8 mouse cellular contexts compared by ENCODE assay signal in genomic region chr14:21830876-21831767, GRCm38 (mm10). TPM values are rescaled to one million over a fixed set of nuclear protein-coding genes. Genes with fewer than 3 reads are reported as not detected.
A peak's percentile ranks its signal among the peaks of the same experiment; 100 is the strongest.
DNase-seq lines count a peak whose midpoint lies in the region; ATAC-seq and TF ChIP-seq lines count a peak whose summit lies in the region.

No protein-coding gene starts in this region.

- ATAC-seq in heart, embryonic 15.5 days (replicated peaks; ENCODE audit: insufficient number of reproducible peaks, insufficient read depth, low FRiP score, low read depth): peak; percentile 97
- peak; percentile 94 for ATAC-seq in liver, embryonic 13.5 days (ENCODE audit: low read depth)
- ATAC-seq in stomach, embryonic 14.5 days (ENCODE audit: insufficient number of reproducible peaks, insufficient read depth, low FRiP score, low read depth): peak; percentile 97

- in situ Hi-C loops in CH12.LX (cut with MboI; ENCODE audit: low pct_ligation_motif_present, low pct_unique_long_range_greater_than_20kb, low sequenced_read_pairs): no loop called here

- TF ChIP-seq EP300 in CH12.LX (IDR thresholded peaks at IDR 0.05; ENCODE audit: low read length): no peak

- H3K36me3 ChIP-seq in CH12.LX (replicated peaks in 1 of 2; ENCODE audit: control insufficient read depth in 1 of 2, insufficient read depth in 1 of 2, low read length in 1 of 2): peaks cover 15 to 27% of the 10 kb centered on the region in 2 experiments
- H3K36me3 ChIP-seq in forebrain, embryonic 10.5 days (replicated peaks): peaks cover 32% of the 10 kb centered on the region
- peaks cover 34% of the 10 kb centered on the region for H3K36me3 ChIP-seq in heart, embryonic 15.5 days
- H3K36me3 ChIP-seq in liver, embryonic 13.5 days: peaks cover 28% of the 10 kb centered on the region
- H3K36me3 ChIP-seq in stomach, embryonic 14.5 days (ENCODE audit: control insufficient read depth, insufficient read depth, low read length): peaks cover 17% of the 10 kb centered on the region; the same call in 1 of the 2 replicates

- TF ChIP-seq CTCF in CH12.LX (conservative IDR thresholded peaks at IDR 0.05 in 1 of 2, IDR thresholded peaks at IDR 0.05 in 1 of 2; ENCODE audit: low read depth in 2 of 2, low read length in 2 of 2): peak in 1 of 2 experiments; percentile 17; a peak in 1 of 4 replicates

- H3K9me3 ChIP-seq in CH12.LX (replicated peaks; ENCODE audit: low read length): no peaks in the 10 kb centered on the region
- H3K9me3 ChIP-seq in forebrain, embryonic 10.5 days: no peaks in the 10 kb centered on the region
- H3K9me3 ChIP-seq in heart, embryonic 15.5 days (replicated peaks): no peaks in the 10 kb centered on the region
- H3K9me3 ChIP-seq in liver, embryonic 13.5 days (replicated peaks): no peaks in the 10 kb centered on the region
- H3K9me3 ChIP-seq in stomach, embryonic 14.5 days (ENCODE audit: control insufficient read depth, low read depth, low read length): no peaks in the 10 kb centered on the region

- no peaks in the 10 kb centered on the region for H3K27me3 ChIP-seq in CH12.LX (replicated peaks)
- no peaks in the 10 kb centered on the region for H3K27me3 ChIP-seq in forebrain, embryonic 10.5 days (ENCODE audit: poor library complexity, severe bottlenecking)
- no peaks in the 10 kb centered on the region for H3K27me3 ChIP-seq in heart, embryonic 15.5 days
- H3K27me3 ChIP-seq in liver, embryonic 13.5 days: no peaks in the 10 kb centered on the region
- H3K27me3 ChIP-seq in stomach, embryonic 14.5 days (ENCODE audit: control insufficient read depth, insufficient read depth, low read length): no peaks in the 10 kb centered on the region

- no peak for TF ChIP-seq RAD21 in CH12.LX (IDR thresholded peaks at IDR 0.05; ENCODE audit: low read depth, low read length)

- peak overlapping the region; percentile 90 to 98 (median 95) for H3K4me3 ChIP-seq in CH12.LX (replicated peaks in 1 of 3; ENCODE audit: low read depth in 2 of 3, low read length in 2 of 3, poor library complexity in 1 of 3)
- peak overlapping the region; percentile 97 for H3K4me3 ChIP-seq in forebrain, embryonic 10.5 days
- peak overlapping the region; percentile 100 for H3K4me3 ChIP-seq in heart, embryonic 15.5 days
- peak overlapping the region; percentile 73 for H3K4me3 ChIP-seq in liver, embryonic 13.5 days (replicated peaks)
- H3K4me3 ChIP-seq in stomach, embryonic 14.5 days (ENCODE audit: low read depth, low read length): peak overlapping the region; percentile 98

- dilution Hi-C loops in CH12.LX (cut with MboI; ENCODE audit: extremely low pct_ligation_motif_present, extremely low pct_unique_long_range_greater_than_20kb, low sequenced_read_pairs): no loop called here

- peak overlapping the region; percentile 82 for H3K9ac ChIP-seq in CH12.LX (ENCODE audit: insufficient read depth, low read depth)
- peak overlapping the region; percentile 99 for H3K9ac ChIP-seq in heart, embryonic 15.5 days
- H3K9ac ChIP-seq in liver, embryonic 13.5 days: peak overlapping the region; percentile 85
- peak overlapping the region; percentile 93 for H3K9ac ChIP-seq in stomach, embryonic 14.5 days (replicated peaks; ENCODE audit: low read depth, low read length)

- under 1% methylated on average over 73 of the region's 73 CpGs for WGBS in forebrain, embryonic 10.5 days
- WGBS in heart, embryonic 15.5 days: under 1% methylated on average over 73 of the region's 73 CpGs
- under 1% methylated on average over 73 of the region's 73 CpGs for WGBS in liver, embryonic 13.5 days (ENCODE audit: insufficient replicate concordance)
- WGBS in stomach, embryonic 14.5 days: under 1% methylated on average over 73 of the region's 73 CpGs

- peak overlapping the region; percentile 65 for H3K4me2 ChIP-seq in CH12.LX (ENCODE audit: insufficient read depth, low read depth, poor library complexity, severe bottlenecking)
- H3K4me2 ChIP-seq in heart, embryonic 15.5 days: peak overlapping the region; percentile 75
- H3K4me2 ChIP-seq in liver, embryonic 13.5 days: peak overlapping the region; percentile 87
- H3K4me2 ChIP-seq in stomach, embryonic 14.5 days (replicated peaks; ENCODE audit: low read depth, low read length): peak overlapping the region; percentile 86

- H3K27ac ChIP-seq in CH12.LX (ENCODE audit: insufficient read depth, low read depth): peak overlapping the region; percentile 70
- peak overlapping the region; percentile 99 for H3K27ac ChIP-seq in forebrain, embryonic 10.5 days
- H3K27ac ChIP-seq in heart, embryonic 15.5 days: peak overlapping the region; percentile 99
- peak overlapping the region; percentile 92 for H3K27ac ChIP-seq in liver, embryonic 13.5 days
- peak overlapping the region; percentile 96 for H3K27ac ChIP-seq in stomach, embryonic 14.5 days (ENCODE audit: low read length)

- H3K79me2 ChIP-seq in CH12.LX (replicated peaks; ENCODE audit: control insufficient read depth, extremely low read depth, insufficient read depth, poor library complexity, severe bottlenecking): peaks cover 42% of the 10 kb centered on the region

- peaks cover 0 to 32% of the 10 kb centered on the region in 2 experiments; a peak in 3 of 4 replicates for H3K4me1 ChIP-seq in CH12.LX (ENCODE audit: control insufficient read depth in 1 of 2, insufficient read depth in 2 of 2)
- peaks cover 26% of the 10 kb centered on the region for H3K4me1 ChIP-seq in forebrain, embryonic 10.5 days
- peaks cover 47% of the 10 kb centered on the region for H3K4me1 ChIP-seq in heart, embryonic 15.5 days (replicated peaks)
- peaks cover 75% of the 10 kb centered on the region for H3K4me1 ChIP-seq in liver, embryonic 13.5 days (replicated peaks)
- H3K4me1 ChIP-seq in stomach, embryonic 14.5 days (ENCODE audit: control insufficient read depth, insufficient read depth, low read length): peaks cover 16% of the 10 kb centered on the region

- DNase-seq in CH12.LX (ENCODE audit: extremely low read depth): peak; percentile 90
- peak; percentile 87 for DNase-seq in c-Kit-positive CD71-negative TER-119-negative erythroid progenitor cells, embryonic 14.5 days (ENCODE audit: low read depth)
- peak; percentile 97 for DNase-seq in forebrain, embryonic 10.5 days (ENCODE audit: extremely low spot score, low spot score)
- DNase-seq in kidney, postnatal 14 days: peak; percentile 98
- peak; percentile 94 for DNase-seq in liver, embryonic 13.5 days
- DNase-seq in natural killer cell, adult 2 months (ENCODE audit: low spot score in 2 of 2): peak; percentile 97 to 98

- peak; percentile 83 for TF ChIP-seq POLR2A in CH12.LX (IDR thresholded peaks at IDR 0.05; ENCODE audit: low read depth, low read length)

TF ChIP-seq in CH12.LX, 34 proteins besides CTCF, POLR2A, EP300 and RAD21 (continues in another document):
- TF ChIP-seq JUN (IDR thresholded peaks at IDR 0.05; ENCODE audit: insufficient read depth, low read depth, low read length) (no peak), UBTF (IDR thresholded peaks at IDR 0.05; ENCODE audit: low read depth, low read length) (0 out of 2 replicates have a peak, but pooled peaks have one; percentile 41), BHLHE40 (IDR thresholded peaks at IDR 0.05; ENCODE audit: low read depth, low read length) (peak; percentile 95), CHD2 (IDR thresholded peaks at IDR 0.05; ENCODE audit: low read length) (0 out of 2 replicates have a peak, but pooled peaks have one; percentile 6), HCFC1 (IDR thresholded peaks at IDR 0.05; ENCODE audit: low read depth, low read length) (peak; percentile 83), SIN3A (IDR thresholded peaks at IDR 0.05; ENCODE audit: low read length) (peak; percentile 82; the same call in 1 of the 2 replicates), PAX5 (IDR thresholded peaks at IDR 0.05; ENCODE audit: low read length) (no peak), MEF2A (IDR thresholded peaks at IDR 0.05; ENCODE audit: borderline replicate concordance, low read depth, low read length) (peak; percentile 61; the same call in 1 of the 2 replicates), ELF1 (IDR thresholded peaks at IDR 0.05; ENCODE audit: low read depth, low read length) (0 out of 2 replicates have a peak, but pooled peaks have one; percentile 5), MAFK (IDR thresholded peaks at IDR 0.05; ENCODE audit: insufficient replicate concordance, low read length) (no peak), ETS1 (conservative IDR thresholded peaks at IDR 0.05; ENCODE audit: low read depth, low read length) (peak; percentile 20; the same call in 1 of the 2 replicates), MAZ (IDR thresholded peaks at IDR 0.05; ENCODE audit: low read depth, low read length) (no peak), ZMIZ1 (IDR thresholded peaks at IDR 0.05; ENCODE audit: low read depth, low read length) (peak; percentile 88), NRF1 (IDR thresholded peaks at IDR 0.05; ENCODE audit: low read depth, low read length) (peak; percentile 73), E2F4 (IDR thresholded peaks at IDR 0.05; ENCODE audit: insufficient replicate concordance, low read depth, low read length) (no peak), ZNF384 (IDR thresholded peaks at IDR 0.05; ENCODE audit: low read depth, low read length) (no peak), IRF4 (IDR thresholded peaks at IDR 0.05; ENCODE audit: low read depth, low read length) (0 out of 2 replicates have a peak, but pooled peaks have one; percentile 8), NELFE (IDR thresholded peaks at IDR 0.05; ENCODE audit: low read depth, low read length) (peak; percentile 89), TBP (conservative IDR thresholded peaks at IDR 0.05; ENCODE audit: low read depth, low read length) (no peak), SMC3 (IDR thresholded peaks at IDR 0.05; ENCODE audit: low read depth, low read length) (no peak)

RNA-seq across cellular contexts. Expression of gene Vdac2, which starts 6.1 kb away (rescaled TPM):
- total RNA-seq in CH12.LX (2012; rRNA removed) (268 and 332 TPM in 2 replicates), CH12.LX (2014; rRNA removed) (475 and 538 TPM in 2 replicates)
- polyA plus RNA-seq in CH12.LX (2012; ENCODE audit: insufficient read length, low read depth): 461 and 517 TPM in 2 replicates
- 271 and 273 TPM in 2 replicates for polyA plus RNA-seq in forebrain, embryonic 10.5 days (2016; fragmentation: Nextera tagmentation; extraction: Ambion mirVana)
- 435 and 491 TPM in 2 replicates for polyA plus RNA-seq in heart, embryonic 15.5 days (2015; fragmentation: Nextera tagmentation; extraction: Ambion mirVana)
- polyA plus RNA-seq in liver, embryonic 13.5 days (2015; fragmentation: Nextera tagmentation; extraction: Ambion mirVana): 173 and 189 TPM in 2 replicates
- polyA plus RNA-seq in stomach, embryonic 14.5 days (2014; fragmentation: Nextera tagmentation; extraction: Ambion mirVana): 271 and 278 TPM in 2 replicates

RNA-seq across cellular contexts. Expression of gene Comtd1, which starts 17.7 kb away (rescaled TPM):
- total RNA-seq in CH12.LX (2012; rRNA removed) (30.4 and 34.9 TPM in 2 replicates), CH12.LX (2014; rRNA removed) (13.3 and 14.2 TPM in 2 replicates)
- polyA plus RNA-seq in CH12.LX (2012; ENCODE audit: insufficient read length, low read depth): 26.1 and 29.0 TPM in 2 replicates
- polyA plus RNA-seq in forebrain, embryonic 10.5 days (2016; fragmentation: Nextera tagmentation; extraction: Ambion mirVana): 16.6 and 17.7 TPM in 2 replicates
- 35.1 and 38.1 TPM in 2 replicates for polyA plus RNA-seq in heart, embryonic 15.5 days (2015; fragmentation: Nextera tagmentation; extraction: Ambion mirVana)
- polyA plus RNA-seq in liver, embryonic 13.5 days (2015; fragmentation: Nextera tagmentation; extraction: Ambion mirVana): 30.6 and 34.1 TPM in 2 replicates
- polyA plus RNA-seq in stomach, embryonic 14.5 days (2014; fragmentation: Nextera tagmentation; extraction: Ambion mirVana): 25.8 and 29.8 TPM in 2 replicates

Comparison
In these comparisons a context has a peak if more than half of its experiments do, and no peak if none do; other contexts are left out.
1. Peak in every context shown above with its lines: DNase-seq, ATAC-seq, H3K4me3 ChIP-seq and H3K27ac ChIP-seq.